Mouse (Mus musculus) stomach, embryonic 14.5 days (tissue): ENCODE results near the gene Fam102a. TPM values are rescaled to one million over a fixed set of nuclear protein-coding genes. Genes with fewer than 3 reads are reported as not detected.
A peak's percentile ranks its signal among the peaks of the same experiment; 100 is the strongest.
"Not testable (repeated sequence)": the region's sequence is repeated elsewhere in the genome, so short reads cannot be mapped to it uniquely, and the experiment has no call there.

Experiments
- ATAC-seq: fragments of 200-750 bp; cut with Nextera tagmentation; 2 replicates; pipeline ENCODE4 v1.8.0; 2017; ENCODE audit warnings: low read depth, moderate TSS enrichment; ENCODE audit not compliant: insufficient number of reproducible peaks, insufficient read depth, low FRiP score
- H3K27ac ChIP-seq: fragments of 300-500 bp; sonication (generic); 2 replicates; pipeline ENCODE4 v1.5.1; 2014; ENCODE audit warnings: mild to moderate bottlenecking, low read length, moderate library complexity, mixed read lengths
- H3K27me3 ChIP-seq: fragments of 300-500 bp; sonication (generic); 2 replicates; pipeline ENCODE4 v1.6.1; 2014; ENCODE audit warnings: low read length, control low read depth, mixed read lengths; ENCODE audit not compliant: control insufficient read depth, insufficient read depth
- H3K36me3 ChIP-seq: fragments of 300-500 bp; sonication (generic); 2 replicates; pipeline ENCODE4 v1.6.1; 2014; ENCODE audit warnings: mild to moderate bottlenecking, control low read depth, low read length, moderate library complexity, mixed read lengths; ENCODE audit not compliant: control insufficient read depth, insufficient read depth
- H3K4me1 ChIP-seq: fragments of 300-500 bp; sonication (generic); 2 replicates; pipeline ENCODE4 v1.6.1; 2014; ENCODE audit warnings: low read length, control low read depth, mixed read lengths; ENCODE audit not compliant: control insufficient read depth, insufficient read depth
- H3K4me2 ChIP-seq: fragments of 300-500 bp; sonication (generic); replicated peaks from 2 replicates; pipeline ENCODE4 v1.6.1; 2014; ENCODE audit warnings: low read depth, low read length, control low read depth
- H3K4me3 ChIP-seq: fragments of 300-500 bp; sonication (generic); 2 replicates; pipeline ENCODE4 v1.5.1; 2014; ENCODE audit warnings: low read depth, low read length, control low read depth
- H3K9ac ChIP-seq: fragments of 300-500 bp; sonication (generic); replicated peaks from 2 replicates; pipeline ENCODE4 v1.6.1; 2014; ENCODE audit warnings: low read depth, mild to moderate bottlenecking, control low read depth, low read length, moderate library complexity, mixed read lengths
- H3K9me3 ChIP-seq: fragments of 300-500 bp; sonication (generic); 2 replicates; pipeline ENCODE4 v1.6.1; 2016; ENCODE audit warnings: low read depth, low read length, control low read depth; ENCODE audit not compliant: control insufficient read depth
- WGBS: fragments of 180-500 bp; shearing (Covaris S2); extraction: QIAGEN DNeasy Blood & Tissue Kit; methylation state at CpG from one replicate; pipeline ENCODE4 v1.1.7; 2014; 5-methylcytosine and 5-hydroxymethylcytosine counted together
- polyA plus RNA-seq: library from polyadenylated mRNA; unstranded; fragments of >200 nt; fragmentation: Nextera tagmentation; extraction: Ambion mirVana; gene quantifications from 2 replicates; pipeline ENCODE4 v1.2.1, GENCODE M21; 2014

Gene Fam102a
- polyA plus RNA-seq, result 10.6 and 14.0 TPM in 2 replicates

DNA sequence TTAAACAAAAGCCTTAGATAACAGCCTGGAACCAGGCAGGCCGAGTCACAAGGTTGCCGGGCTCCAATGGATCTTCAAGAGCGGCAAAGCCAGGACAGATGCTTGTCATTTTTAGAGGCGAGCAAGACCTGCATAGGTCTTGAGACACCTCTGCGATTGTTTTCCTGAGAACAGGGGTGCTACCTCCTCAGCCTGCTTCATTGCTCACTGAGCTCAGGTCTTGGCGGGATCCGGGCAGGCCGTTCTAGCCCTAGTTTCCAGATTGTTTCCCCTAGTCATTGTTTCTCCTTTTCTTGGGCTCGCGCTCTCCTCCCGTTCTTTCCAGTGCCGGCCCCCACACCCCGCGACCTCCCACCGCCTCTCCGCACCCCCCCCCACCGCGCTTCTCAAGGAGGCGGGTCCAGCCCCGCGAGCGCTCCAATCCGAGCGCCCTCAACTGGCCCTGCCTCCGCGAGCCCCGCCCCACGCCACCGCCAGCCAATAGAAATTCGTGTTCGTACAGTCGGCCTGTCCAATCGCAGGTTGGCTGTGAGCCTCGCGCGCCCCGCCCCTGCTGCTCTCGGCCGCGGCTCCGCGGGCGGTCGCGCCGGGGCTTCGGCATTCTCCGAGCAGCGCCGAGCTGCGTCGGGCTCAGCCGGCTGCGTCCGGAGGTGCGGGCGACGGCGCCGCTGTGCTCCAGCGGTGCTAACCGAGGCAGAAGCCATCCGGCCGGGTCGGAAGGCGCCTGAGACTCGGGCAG lies at the start of gene Fam102a:
Fam102a (plus strand) TSS at position 600 of the 739 bp plus-strand sequence.
- Histone ChIP-seq H3K27me3 (no peaks in the 10 kb centered on the region), H3K36me3 (no peaks in the 10 kb centered on the region), H3K4me1 (peaks cover 36% of the 10 kb centered on the region), H3K27ac (peak within 1 kb of the TSS; percentile 95), H3K9me3 (no peaks in the 10 kb centered on the region), H3K4me2 (peak within 1 kb of the TSS; percentile 78), H3K9ac (peak within 1 kb of the TSS; percentile 89), H3K4me3 (peak within 1 kb of the TSS; percentile 84)
- peak; percentile 94 for ATAC-seq
- under 1% methylated on average over 67 of the region's 67 CpGs for WGBS

DNA sequence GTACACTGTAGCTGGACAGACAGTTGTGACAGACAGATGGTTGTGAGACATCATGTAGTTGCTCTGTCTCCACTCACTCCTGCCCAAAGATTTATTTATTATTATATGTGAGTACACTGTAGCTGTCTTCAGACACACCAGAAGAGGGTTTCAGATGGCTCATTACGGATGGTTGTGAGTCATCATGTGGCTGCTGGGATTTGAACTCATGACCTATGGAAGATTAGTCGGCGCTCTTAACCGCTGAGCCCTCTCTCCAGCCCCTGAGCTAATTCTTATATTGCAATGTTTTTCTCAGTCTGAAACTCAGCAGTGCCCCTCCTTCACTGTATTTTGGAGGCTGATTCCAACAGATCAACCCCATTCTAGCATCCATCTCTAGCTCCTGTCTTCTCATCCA lies 49.4 kb upstream of the Fam102a start:
- Histone ChIP-seq H3K4me1 (no peaks in the 10 kb centered on the region), H3K9ac (0 out of 2 replicates have a peak overlapping the region, but pooled peaks have one; percentile 1), H3K27me3 (no peaks in the 10 kb centered on the region), H3K36me3 (no peaks in the 10 kb centered on the region), H3K27ac (no peak overlapping the region), H3K4me2 (no peak overlapping the region), H3K4me3 (no peak overlapping the region), H3K9me3 (no peaks in the 10 kb centered on the region)
- ATAC-seq, result no peak
- 71% methylated on average over 4 of the region's 4 CpGs for WGBS

DNA sequence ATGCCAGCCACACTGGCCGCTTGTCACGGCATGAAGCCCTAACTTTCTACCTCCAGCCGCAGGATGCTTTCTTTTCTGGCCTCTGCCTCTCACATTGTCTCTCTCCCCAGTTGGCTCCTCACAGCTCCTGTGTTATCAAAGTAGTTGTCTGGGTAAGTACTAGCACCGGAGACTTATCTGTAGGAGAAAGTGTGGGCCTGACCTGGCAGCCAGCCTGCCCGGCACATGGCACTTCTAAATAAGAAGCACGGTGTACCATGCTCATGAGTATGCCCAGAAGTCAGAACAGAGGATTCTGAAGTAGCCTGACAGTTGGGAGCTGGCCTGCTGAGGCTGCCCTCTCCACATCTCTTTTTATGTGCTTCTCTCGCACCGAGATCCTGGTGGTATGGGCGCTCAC lies 49.0 kb upstream of the Fam102a start:
- Histone ChIP-seq H3K27me3 (no peaks in the 10 kb centered on the region), H3K4me1 (no peaks in the 10 kb centered on the region), H3K36me3 (no peaks in the 10 kb centered on the region), H3K4me2 (no peak overlapping the region), H3K27ac (no peak overlapping the region), H3K9me3 (no peaks in the 10 kb centered on the region), H3K4me3 (no peak overlapping the region), H3K9ac (0 out of 2 replicates have a peak overlapping the region, but pooled peaks have one; percentile 1)
- 91% methylated on average over 9 of the region's 9 CpGs for WGBS
- no peak for ATAC-seq

DNA sequence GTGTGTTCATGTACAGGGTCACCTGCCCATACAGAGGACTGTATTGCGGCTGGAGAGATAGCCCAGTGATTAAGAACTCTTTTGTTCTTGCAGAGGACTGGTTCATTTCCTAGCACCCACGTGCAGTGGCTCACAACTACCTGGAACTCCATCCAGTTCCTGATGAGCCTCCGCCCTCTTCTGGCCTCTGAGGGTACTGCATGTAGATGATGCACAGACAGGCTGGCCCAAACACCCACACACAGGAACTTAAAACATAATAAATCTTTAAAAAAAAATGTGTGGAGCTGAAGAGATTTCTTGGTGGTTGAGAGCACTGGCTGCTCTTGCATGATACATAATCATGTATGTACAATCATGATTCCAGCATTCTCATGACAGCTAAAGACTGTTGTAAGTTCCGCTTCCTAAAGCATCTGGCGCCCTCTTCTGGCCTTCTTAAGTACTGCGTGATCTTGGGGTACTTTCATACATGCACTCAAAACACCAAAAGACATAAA lies 48.0 kb upstream of the Fam102a start:
- 8% methylated on average over 6 of the region's 6 CpGs for WGBS
- H3K9me3 ChIP-seq, result no peaks in the 10 kb centered on the region
- no peak overlapping the region for H3K4me2 ChIP-seq
- H3K27ac ChIP-seq, result no peak overlapping the region
- no peak overlapping the region for H3K4me3 ChIP-seq
- ATAC-seq, result peak; percentile 70; the same call in 1 of the 2 replicates
- H3K36me3 ChIP-seq, result no peaks in the 10 kb centered on the region
- H3K4me1 ChIP-seq, result no peaks in the 10 kb centered on the region
- no peaks in the 10 kb centered on the region for H3K27me3 ChIP-seq
- H3K9ac ChIP-seq, result no peak overlapping the region

DNA sequence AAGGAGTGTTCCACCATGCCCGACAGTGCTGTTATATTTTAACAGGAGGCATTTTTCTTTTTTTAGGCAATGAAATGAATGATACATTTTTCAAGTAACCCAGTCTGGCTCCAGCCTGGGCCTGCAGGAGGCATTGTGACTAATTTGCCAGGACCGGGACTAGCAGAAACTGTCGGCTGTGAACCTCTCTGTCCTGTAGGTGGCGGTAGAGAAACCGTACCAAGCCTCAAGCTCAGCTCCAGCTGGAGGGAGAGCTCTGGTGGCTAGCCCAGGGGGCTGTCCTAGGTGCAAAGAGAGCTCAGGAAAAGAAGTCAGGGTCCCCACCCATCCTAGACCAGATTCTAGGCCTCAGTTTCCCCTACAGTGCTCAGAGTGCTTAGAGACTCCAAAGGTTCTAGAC lies 46.5 kb upstream of the Fam102a start:
- Histone ChIP-seq H3K4me2 (no peak overlapping the region), H3K9ac (no peak overlapping the region), H3K27me3 (no peaks in the 10 kb centered on the region), H3K4me1 (no peaks in the 10 kb centered on the region), H3K4me3 (no peak overlapping the region), H3K36me3 (no peaks in the 10 kb centered on the region), H3K9me3 (no peaks in the 10 kb centered on the region), H3K27ac (no peak overlapping the region)
- WGBS, result 2% methylated on average over 5 of the region's 5 CpGs
- no peak for ATAC-seq

DNA sequence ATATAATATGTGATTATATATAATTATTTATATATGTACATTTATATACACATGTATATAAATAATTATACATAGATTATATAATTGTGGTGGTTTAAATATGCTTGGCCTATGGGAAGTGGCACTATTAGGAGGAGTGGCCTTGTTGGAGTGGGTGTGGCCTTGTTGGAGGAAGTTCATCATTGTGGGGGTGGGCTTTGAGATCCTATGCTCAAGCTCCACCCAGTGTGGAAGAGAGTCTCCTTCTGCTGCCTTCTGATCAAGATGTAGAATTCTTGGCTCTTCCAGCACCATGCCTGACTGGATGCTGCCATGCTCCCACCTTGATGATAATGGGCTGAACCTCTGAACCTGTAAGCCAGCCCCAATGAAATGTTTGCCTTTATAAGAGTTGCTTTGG lies 44.4 kb upstream of the Fam102a start:
- not testable (repeated sequence) for H3K27me3 ChIP-seq, H3K9ac ChIP-seq, H3K36me3 ChIP-seq, H3K9me3 ChIP-seq, H3K27ac ChIP-seq, H3K4me2 ChIP-seq, H3K4me3 ChIP-seq, H3K4me1 ChIP-seq, ATAC-seq

DNA sequence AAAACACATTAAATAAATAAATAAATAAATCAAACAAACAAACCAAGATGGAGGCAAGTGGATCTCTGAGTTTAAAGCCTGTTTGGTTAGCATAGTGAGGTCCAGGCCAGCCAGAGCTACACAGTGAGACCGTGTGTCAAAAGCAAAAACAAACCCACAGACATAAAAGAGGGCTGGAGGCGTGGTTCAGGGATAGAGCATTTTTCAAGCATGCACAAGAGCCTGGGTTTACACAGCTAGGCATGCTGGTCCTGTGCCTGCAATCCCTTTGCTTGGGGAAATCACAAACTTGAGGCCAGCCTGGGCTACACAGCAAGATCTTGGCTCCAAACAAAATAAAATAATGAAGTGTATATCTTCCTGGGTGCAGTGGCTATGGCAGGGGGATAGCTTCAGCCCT lies 42.5 kb upstream of the Fam102a start:
- Histone ChIP-seq H3K36me3 (no peaks in the 10 kb centered on the region), H3K27me3 (no peaks in the 10 kb centered on the region), H3K4me1 (0 out of 2 replicates have a peak, but pooled peaks cover 4% of the 10 kb centered on the region), H3K9ac (no peak overlapping the region), H3K27ac (no peak overlapping the region), H3K4me2 (no peak overlapping the region), H3K4me3 (no peak overlapping the region), H3K9me3 (no peaks in the 10 kb centered on the region)
- ATAC-seq, result no peak
- 72% methylated on average over 2 of the region's 2 CpGs for WGBS

DNA sequence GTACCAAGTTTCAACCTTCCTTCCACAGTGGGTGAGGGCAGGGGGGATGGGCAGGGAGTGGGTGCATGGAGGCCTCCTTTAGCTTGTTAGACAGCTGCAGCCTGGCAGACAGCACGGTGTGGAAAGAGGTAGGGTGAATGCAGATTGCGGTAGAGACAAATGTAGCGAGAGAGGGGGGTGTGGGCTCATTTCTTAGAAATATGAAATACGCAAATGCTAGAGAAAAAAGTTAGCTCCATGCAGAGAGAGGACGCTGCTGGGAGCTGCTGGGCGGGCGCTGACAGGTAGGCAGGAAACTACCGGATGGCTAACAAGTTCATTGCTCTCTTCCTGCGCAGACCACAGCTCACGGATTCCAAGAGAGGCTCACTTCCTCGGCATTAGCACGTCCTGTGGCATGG lies 41.8 kb upstream of the Fam102a start:
- Histone ChIP-seq H3K4me2 (no peak overlapping the region), H3K27ac (no peak overlapping the region), H3K4me3 (no peak overlapping the region), H3K27me3 (no peaks in the 10 kb centered on the region), H3K9ac (no peak overlapping the region), H3K9me3 (no peaks in the 10 kb centered on the region), H3K36me3 (no peaks in the 10 kb centered on the region), H3K4me1 (0 out of 2 replicates have a peak, but pooled peaks cover 4% of the 10 kb centered on the region)
- ATAC-seq, result no peak
- WGBS, result 64% methylated on average over 12 of the region's 12 CpGs
